Mouse (Mus musculus): Measurements from ENCODE around the gene Dmd. TPM values are rescaled to one million over a fixed set of nuclear protein-coding genes. Genes with fewer than 3 reads are reported as not detected.

Gene Dmd
- polyA plus RNA-seq (2012; rRNA removed), result 1.6 and 1.7 TPM in 2 replicates

DNA sequence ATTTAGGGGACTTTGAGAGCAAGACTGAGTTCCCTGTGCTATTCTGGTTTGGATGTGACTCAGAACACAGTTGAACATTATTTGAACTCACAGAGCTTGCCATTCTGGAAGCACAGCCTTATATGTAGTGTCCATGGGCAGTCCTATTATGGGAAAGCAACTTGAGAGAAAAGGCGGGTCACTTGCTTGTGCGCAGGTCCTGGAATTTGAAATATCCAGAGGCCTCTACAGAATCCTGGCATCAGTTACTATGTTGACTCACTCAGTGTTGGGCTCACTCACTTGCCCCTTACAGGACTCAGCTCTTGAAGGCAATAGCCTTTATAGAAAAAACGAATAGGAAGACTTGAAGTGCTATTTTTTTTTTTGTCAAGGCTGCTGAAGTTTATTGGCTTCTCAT is at the start of gene Dmd:
Dmd (plus strand) TSS at position 241 of the 400 bp plus-strand sequence.
- Histone ChIP-seq H3K27ac (ENCODE audit: control insufficient read depth, insufficient read depth, low read length) (no peak within 1 kb of the TSS), H3K27me3 (ENCODE audit: control insufficient read depth, insufficient read depth, low read length) (no peaks in the 10 kb centered on the region), H3K4me1 (replicated peaks; ENCODE audit: control insufficient read depth, insufficient read depth, low read length) (no peaks in the 10 kb centered on the region), H3K4me3 (ENCODE audit: control insufficient read depth, insufficient read depth, low read length) (no peak within 1 kb of the TSS), H3K36me3 (ENCODE audit: control insufficient read depth, insufficient read depth, low read length) (no peaks in the 10 kb centered on the region)
- TF ChIP-seq CTCF (IDR thresholded peaks at IDR 0.05; ENCODE audit: borderline replicate concordance, control insufficient read depth, extremely low read depth, insufficient read depth, low read length, poor library complexity), result no peak
- TF ChIP-seq POLR2A (IDR thresholded peaks at IDR 0.05; ENCODE audit: control insufficient read depth, extremely low read depth, insufficient read depth, low read length, poor library complexity), result no peak
- 79% methylated on average over 3 of the region's 3 CpGs for WGBS
- DNase-seq, result no peak

DNA sequence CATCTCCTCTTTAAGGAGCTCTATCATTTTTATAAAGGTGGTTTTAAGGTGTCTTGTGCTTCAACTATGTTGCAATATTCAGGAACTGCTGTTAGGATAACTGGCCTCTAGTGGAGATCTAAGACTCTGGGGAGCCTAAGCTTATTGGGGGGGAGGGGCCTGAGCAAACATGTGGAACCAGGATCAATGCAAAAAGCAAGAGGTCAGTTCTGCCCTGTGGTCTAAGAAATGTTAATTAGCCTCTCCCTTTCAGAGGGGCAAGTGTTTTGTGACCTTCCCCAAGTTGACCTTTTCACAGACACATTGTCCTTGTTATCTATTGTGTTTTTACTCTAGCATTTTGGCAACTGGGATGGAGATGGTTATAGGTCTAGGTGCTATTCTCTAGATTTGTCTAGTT is 47.2 kb upstream of the Dmd start:
- no peaks in the 10 kb centered on the region for H3K36me3 ChIP-seq (ENCODE audit: control insufficient read depth, insufficient read depth, low read length)
- no peak for DNase-seq
- H3K4me3 ChIP-seq (ENCODE audit: control insufficient read depth, insufficient read depth, low read length), result no peak overlapping the region
- no peaks in the 10 kb centered on the region for H3K4me1 ChIP-seq (replicated peaks; ENCODE audit: control insufficient read depth, insufficient read depth, low read length)
- TF ChIP-seq POLR2A (IDR thresholded peaks at IDR 0.05; ENCODE audit: control insufficient read depth, extremely low read depth, insufficient read depth, low read length, poor library complexity), result no peak
- TF ChIP-seq CTCF (IDR thresholded peaks at IDR 0.05; ENCODE audit: borderline replicate concordance, control insufficient read depth, extremely low read depth, insufficient read depth, low read length, poor library complexity), result no peak
- H3K27ac ChIP-seq (ENCODE audit: control insufficient read depth, insufficient read depth, low read length), result no peak overlapping the region
- no peaks in the 10 kb centered on the region for H3K27me3 ChIP-seq (ENCODE audit: control insufficient read depth, insufficient read depth, low read length)

DNA sequence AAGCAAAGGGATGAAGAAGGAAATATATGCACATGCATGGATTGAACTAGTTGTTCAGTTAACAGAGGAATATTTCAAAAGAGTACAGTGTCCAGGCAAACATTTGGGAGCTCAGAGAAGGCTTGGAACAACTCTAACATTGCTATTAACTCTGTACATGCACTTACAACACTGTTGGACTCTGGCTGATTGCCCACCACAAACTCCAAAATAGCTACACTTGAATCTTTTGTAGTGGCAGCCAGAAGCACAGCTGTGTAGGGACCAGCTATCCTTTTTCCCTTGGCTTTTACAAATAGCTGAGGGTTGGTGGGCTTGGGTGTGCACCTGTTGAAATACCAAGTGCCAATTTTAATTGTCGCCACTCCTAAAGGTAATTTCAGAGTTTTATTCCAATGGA is 39.0 kb downstream of the Dmd start:
- DNase-seq, result no peak

GRCm38 (mm10) chrX:83050190-83050589 is 101.5 kb downstream of the Dmd start:
- no peak for DNase-seq
- Histone ChIP-seq H3K27me3 (ENCODE audit: control insufficient read depth, insufficient read depth, low read length) (no peaks in the 10 kb centered on the region), H3K4me3 (ENCODE audit: control insufficient read depth, insufficient read depth, low read length) (no peak overlapping the region), H3K4me1 (replicated peaks; ENCODE audit: control insufficient read depth, insufficient read depth, low read length) (no peaks in the 10 kb centered on the region), H3K27ac (ENCODE audit: control insufficient read depth, insufficient read depth, low read length) (no peak overlapping the region), H3K36me3 (ENCODE audit: control insufficient read depth, insufficient read depth, low read length) (no peaks in the 10 kb centered on the region)
- WGBS, result 100% methylated on average over 1 of the region's 1 CpGs
- TF ChIP-seq CTCF (IDR thresholded peaks at IDR 0.05; ENCODE audit: borderline replicate concordance, control insufficient read depth, extremely low read depth, insufficient read depth, low read length, poor library complexity), result no peak
- TF ChIP-seq POLR2A (IDR thresholded peaks at IDR 0.05; ENCODE audit: control insufficient read depth, extremely low read depth, insufficient read depth, low read length, poor library complexity), result no peak

More for the DNA sequence above, 39.0 kb downstream of the Dmd start:
- Histone ChIP-seq H3K4me3 (ENCODE audit: control insufficient read depth, insufficient read depth, low read length) (no peak overlapping the region), H3K36me3 (ENCODE audit: control insufficient read depth, insufficient read depth, low read length) (no peaks in the 10 kb centered on the region), H3K4me1 (replicated peaks; ENCODE audit: control insufficient read depth, insufficient read depth, low read length) (no peaks in the 10 kb centered on the region), H3K27ac (ENCODE audit: control insufficient read depth, insufficient read depth, low read length) (no peak overlapping the region), H3K27me3 (ENCODE audit: control insufficient read depth, insufficient read depth, low read length) (no peaks in the 10 kb centered on the region)
- 95% methylated on average over 1 of the region's 1 CpGs for WGBS
- no peak for TF ChIP-seq CTCF (IDR thresholded peaks at IDR 0.05; ENCODE audit: borderline replicate concordance, control insufficient read depth, extremely low read depth, insufficient read depth, low read length, poor library complexity)
- TF ChIP-seq POLR2A (IDR thresholded peaks at IDR 0.05; ENCODE audit: control insufficient read depth, extremely low read depth, insufficient read depth, low read length, poor library complexity), result no peak

GRCm38 (mm10) chrX:83116171-83116876 is 167.7 kb downstream of the Dmd start:
- H3K36me3 ChIP-seq (ENCODE audit: control insufficient read depth, insufficient read depth, low read length), result no peaks in the 10 kb centered on the region
- H3K4me1 ChIP-seq (replicated peaks; ENCODE audit: control insufficient read depth, insufficient read depth, low read length), result no peaks in the 10 kb centered on the region
- WGBS, result 79% methylated on average over 2 of the region's 2 CpGs
- no peaks in the 10 kb centered on the region for H3K27me3 ChIP-seq (ENCODE audit: control insufficient read depth, insufficient read depth, low read length)
- TF ChIP-seq CTCF (IDR thresholded peaks at IDR 0.05; ENCODE audit: borderline replicate concordance, control insufficient read depth, extremely low read depth, insufficient read depth, low read length, poor library complexity), result no peak
- no peak for TF ChIP-seq POLR2A (IDR thresholded peaks at IDR 0.05; ENCODE audit: control insufficient read depth, extremely low read depth, insufficient read depth, low read length, poor library complexity)
- DNase-seq, result no peak
- H3K27ac ChIP-seq (ENCODE audit: control insufficient read depth, insufficient read depth, low read length), result no peak overlapping the region
- H3K4me3 ChIP-seq (ENCODE audit: control insufficient read depth, insufficient read depth, low read length), result no peak overlapping the region

GRCm38 (mm10) chrX:83117198-83117597 is 168.5 kb downstream of the Dmd start:
- DNase-seq, result no peak
- 83% methylated on average over 2 of the region's 2 CpGs for WGBS

More at GRCm38 (mm10) chrX:83117198-83117597, 168.5 kb downstream of the Dmd start:
- Histone ChIP-seq H3K27me3 (ENCODE audit: control insufficient read depth, insufficient read depth, low read length) (no peaks in the 10 kb centered on the region), H3K27ac (ENCODE audit: control insufficient read depth, insufficient read depth, low read length) (no peak overlapping the region), H3K4me3 (ENCODE audit: control insufficient read depth, insufficient read depth, low read length) (no peak overlapping the region), H3K36me3 (ENCODE audit: control insufficient read depth, insufficient read depth, low read length) (no peaks in the 10 kb centered on the region), H3K4me1 (replicated peaks; ENCODE audit: control insufficient read depth, insufficient read depth, low read length) (no peaks in the 10 kb centered on the region)
- TF ChIP-seq POLR2A (IDR thresholded peaks at IDR 0.05; ENCODE audit: control insufficient read depth, extremely low read depth, insufficient read depth, low read length, poor library complexity) (no peak), CTCF (IDR thresholded peaks at IDR 0.05; ENCODE audit: borderline replicate concordance, control insufficient read depth, extremely low read depth, insufficient read depth, low read length, poor library complexity) (no peak)
